Mouse (Mus musculus) left cerebral cortex, adult 9 months (tissue): ENCODE data around the gene Larp1b.
"Not testable (repeated sequence)": the region's sequence is repeated elsewhere in the genome, so short reads cannot be mapped to it uniquely, and the experiment has no call there.

Experiments used
- DNase-seq, 2 experiments: peaks; one replicate each; pipeline ENCODE4 v3.0.0; 2022; ENCODE audit warnings: low spot score in 2 of 2

The Larp1b gene

GRCm38 (mm10) chr3:40949170-40949902 is at the start of gene Larp1b:
Larp1b (plus strand) TSS chr3:40949828.
- DNase-seq = peak; percentile 94 to 99

- not testable (repeated sequence) for DNase-seq
Measured at GRCm38 (mm10) chr3:40902443-40902842, 47.2 kb upstream of the Larp1b start, which contains the start of gene 1700034I23Rik. 1700034I23Rik (minus strand) TSS chr3:40902543.

- DNase-seq = no peak
Measured at GRCm38 (mm10) chr3:40938189-40938588, 11.4 kb upstream of the Larp1b start.

- DNase-seq = no peak
Measured at GRCm38 (mm10) chr3:40938592-40938991, 11.0 kb upstream of the Larp1b start.

- no peak for DNase-seq
Measured at GRCm38 (mm10) chr3:40939019-40939418, 10.6 kb upstream of the Larp1b start.

GRCm38 (mm10) chr3:40949903-40950600 is 424 bp downstream of the Larp1b start:
- peak in 1 of 2 experiments; percentile 16 for DNase-seq

GRCm38 (mm10) chr3:40950601-40951201 is 1.1 kb downstream of the Larp1b start:
- peak in 1 of 2 experiments; percentile 24 for DNase-seq

GRCm38 (mm10) chr3:40951365-40951764 is 1.7 kb downstream of the Larp1b start:
- DNase-seq = no peak

GRCm38 (mm10) chr3:40952606-40953005 is 3.0 kb downstream of the Larp1b start:
- DNase-seq = no peak

- no peak for DNase-seq
Measured at GRCm38 (mm10) chr3:40954792-40955191, 5.2 kb downstream of the Larp1b start.

GRCm38 (mm10) chr3:40958831-40959230 is 9.2 kb downstream of the Larp1b start:
- no peak for DNase-seq

- no peak for DNase-seq
Measured at GRCm38 (mm10) chr3:40980758-40981157, 31.1 kb downstream of the Larp1b start.

GRCm38 (mm10) chr3:40987539-40987938 is 37.9 kb downstream of the Larp1b start:
- DNase-seq = no peak

GRCm38 (mm10) chr3:40988722-40989121 is 39.1 kb downstream of the Larp1b start:
- DNase-seq = no peak

GRCm38 (mm10) chr3:40991541-40991940 is 41.9 kb downstream of the Larp1b start:
- DNase-seq = no peak

- DNase-seq = no peak
Measured at GRCm38 (mm10) chr3:40995161-40995560, 45.5 kb downstream of the Larp1b start.

GRCm38 (mm10) chr3:41009315-41009714 is 59.7 kb downstream of the Larp1b start:
- DNase-seq = no peak

GRCm38 (mm10) chr3:41009990-41010389 is 60.4 kb downstream of the Larp1b start:
- DNase-seq = no peak

- DNase-seq = no peak
Measured at GRCm38 (mm10) chr3:41010701-41011100, 61.1 kb downstream of the Larp1b start.

GRCm38 (mm10) chr3:41012451-41012850 is 62.8 kb downstream of the Larp1b start:
- no peak for DNase-seq

GRCm38 (mm10) chr3:41014946-41015345 is 65.3 kb downstream of the Larp1b start:
- DNase-seq = no peak

- no peak for DNase-seq
Measured at GRCm38 (mm10) chr3:41018022-41018608, 68.5 kb downstream of the Larp1b start.
